8 mouse cellular contexts compared by ENCODE assay signal in genomic region chr3:96556651-96557635, GRCm38 (mm10). TPM values are rescaled to one million over a fixed set of nuclear protein-coding genes. Genes with fewer than 3 reads are reported as not detected.
DNase-seq lines count a peak whose midpoint lies in the region; ATAC-seq and TF ChIP-seq lines count a peak whose summit lies in the region.

No protein-coding gene starts in this region.

- TF ChIP-seq CTCF in G1E (IDR thresholded peaks at IDR 0.05; ENCODE audit: low read depth, low read length), result no peak
- no peak for TF ChIP-seq CTCF in intestine, postnatal 0 days (IDR thresholded peaks at IDR 0.05; ENCODE audit: low read depth)

- peaks cover 26% of the 10 kb centered on the region for H3K36me3 ChIP-seq in G1E (replicated peaks)
- peaks cover 22% of the 10 kb centered on the region for H3K36me3 ChIP-seq in forebrain, embryonic 13.5 days (ENCODE audit: poor library complexity, severe bottlenecking)
- peaks cover 25% of the 10 kb centered on the region for H3K36me3 ChIP-seq in intestine, postnatal 0 days (ENCODE audit: control insufficient read depth, insufficient read depth)
- 0 out of 2 replicates have a peak, but pooled peaks cover 7% of the 10 kb centered on the region for H3K36me3 ChIP-seq in midbrain, embryonic 11.5 days (ENCODE audit: control insufficient read depth, insufficient read depth, low read length)

- peak overlapping the region; percentile 66 for H3K9ac ChIP-seq in forebrain, embryonic 13.5 days
- H3K9ac ChIP-seq in intestine, postnatal 0 days (ENCODE audit: low read depth, low read length), result peak overlapping the region; percentile 90
- H3K9ac ChIP-seq in midbrain, embryonic 11.5 days (ENCODE audit: low read length), result peak overlapping the region; percentile 73

- H3K4me3 ChIP-seq in G1E (ENCODE audit: low read depth, low read length), result peak overlapping the region; percentile 80
- peak overlapping the region; percentile 57 for H3K4me3 ChIP-seq in forebrain, embryonic 13.5 days
- peak overlapping the region; percentile 65 for H3K4me3 ChIP-seq in intestine, postnatal 0 days (ENCODE audit: low read depth, low read length)
- peak overlapping the region; percentile 53 for H3K4me3 ChIP-seq in midbrain, embryonic 11.5 days (ENCODE audit: low read depth, low read length)

- peaks cover 51% of the 10 kb centered on the region for H3K4me1 ChIP-seq in G1E (ENCODE audit: insufficient read depth, low read depth, low read length)
- peaks cover 63% of the 10 kb centered on the region for H3K4me1 ChIP-seq in forebrain, embryonic 13.5 days
- H3K4me1 ChIP-seq in intestine, postnatal 0 days (replicated peaks; ENCODE audit: control insufficient read depth, insufficient read depth, low read length), result no peaks in the 10 kb centered on the region
- peaks cover 23% of the 10 kb centered on the region; the same call in 1 of the 2 replicates for H3K4me1 ChIP-seq in midbrain, embryonic 11.5 days (ENCODE audit: control insufficient read depth, insufficient read depth, low read length)

- peak overlapping the region; percentile 81 for H3K4me2 ChIP-seq in forebrain, embryonic 13.5 days
- peak overlapping the region; percentile 83 for H3K4me2 ChIP-seq in intestine, postnatal 0 days (replicated peaks; ENCODE audit: low read depth)
- H3K4me2 ChIP-seq in midbrain, embryonic 11.5 days, result peak overlapping the region; percentile 83

- 11% methylated on average over 22 of the region's 22 CpGs for WGBS in forebrain, embryonic 13.5 days
- 5% methylated on average over 22 of the region's 22 CpGs for WGBS in intestine, postnatal 0 days
- 14% methylated on average over 22 of the region's 22 CpGs for WGBS in midbrain, embryonic 11.5 days

- H3K27ac ChIP-seq in forebrain, embryonic 13.5 days, result peak overlapping the region; percentile 73
- peak overlapping the region; percentile 98 for H3K27ac ChIP-seq in intestine, postnatal 0 days (ENCODE audit: low read depth, low read length)
- H3K27ac ChIP-seq in midbrain, embryonic 11.5 days (ENCODE audit: low read depth, low read length), result peak overlapping the region; percentile 65

- no peaks in the 10 kb centered on the region for H3K9me3 ChIP-seq in G1E (replicated peaks)
- H3K9me3 ChIP-seq in forebrain, embryonic 13.5 days (replicated peaks), result no peaks in the 10 kb centered on the region
- no peaks in the 10 kb centered on the region for H3K9me3 ChIP-seq in intestine, postnatal 0 days (ENCODE audit: control insufficient read depth)
- H3K9me3 ChIP-seq in midbrain, embryonic 11.5 days (ENCODE audit: control insufficient read depth, low read length), result no peaks in the 10 kb centered on the region

- peak; percentile 63 for DNase-seq in A20 (ENCODE audit: low read depth, low spot score)
- peak; percentile 58 for DNase-seq in G1E (ENCODE audit: low spot score)
- DNase-seq in midbrain, embryonic 11.5 days (ENCODE audit: low spot score, missing footprints), result peak; percentile 94
- DNase-seq in thymus, postnatal 14 days, result peak; percentile 68
- no peak for DNase-seq in right cerebral cortex, postnatal 25 days
- no peak for DNase-seq in urinary bladder, postnatal 36 days (ENCODE audit: low spot score in 2 of 2)

- no peaks in the 10 kb centered on the region for H3K27me3 ChIP-seq in G1E (ENCODE audit: insufficient read depth, low read length)
- no peaks in the 10 kb centered on the region for H3K27me3 ChIP-seq in forebrain, embryonic 13.5 days
- H3K27me3 ChIP-seq in intestine, postnatal 0 days (replicated peaks; ENCODE audit: control insufficient read depth, insufficient read depth, low read length), result no peaks in the 10 kb centered on the region
- no peaks in the 10 kb centered on the region for H3K27me3 ChIP-seq in midbrain, embryonic 11.5 days (ENCODE audit: control insufficient read depth, insufficient read depth, low read length)

- ATAC-seq in G1E (ENCODE audit: extremely low read depth, insufficient number of reproducible peaks, low FRiP score, poor library complexity, severe bottlenecking), result 0 out of 2 replicates have a peak, but pooled peaks have one; percentile 19
- 0 out of 2 replicates have a peak, but pooled peaks have one; percentile 1 for ATAC-seq in forebrain, embryonic 13.5 days
- ATAC-seq in intestine, postnatal 0 days, result no peak
- peak; percentile 4; the same call in 1 of the 2 replicates for ATAC-seq in midbrain, embryonic 11.5 days (ENCODE audit: low FRiP score)

RNA-seq across cellular contexts. Expression of gene Txnip, which starts 0.8 kb away (rescaled TPM):
- total RNA-seq in G1E (2014; fragmentation: Nextera tagmentation) (1,322 and 1,463 TPM in 2 replicates), G1E (2017) (307 and 332 TPM in 2 replicates)
- 16.1 and 19.5 TPM in 2 replicates for polyA plus RNA-seq in G1E (2012)
- polyA plus RNA-seq in forebrain, embryonic 13.5 days (2015; fragmentation: Nextera tagmentation; extraction: Ambion mirVana), result 49.1 and 51.0 TPM in 2 replicates
- polyA plus RNA-seq in intestine, postnatal 0 days (2015; fragmentation: Nextera tagmentation; extraction: Ambion mirVana), result 244 and 254 TPM in 2 replicates
- polyA plus RNA-seq in midbrain, embryonic 11.5 days (2014; fragmentation: Nextera tagmentation; extraction: Ambion mirVana), result 54.0 and 55.9 TPM in 2 replicates

RNA-seq across cellular contexts. Expression of gene Gm16253, which starts 19.8 kb away (rescaled TPM):
- total RNA-seq in G1E (2014; fragmentation: Nextera tagmentation) (not detected in 2 replicates), G1E (2017) (not detected in 2 replicates)
- not detected in 2 replicates for polyA plus RNA-seq in G1E (2012)
- 1.2 and 1.3 TPM in 2 replicates for polyA plus RNA-seq in forebrain, embryonic 13.5 days (2015; fragmentation: Nextera tagmentation; extraction: Ambion mirVana)
- polyA plus RNA-seq in intestine, postnatal 0 days (2015; fragmentation: Nextera tagmentation; extraction: Ambion mirVana), result 0.31 and 0.41 TPM in 2 replicates
- polyA plus RNA-seq in midbrain, embryonic 11.5 days (2014; fragmentation: Nextera tagmentation; extraction: Ambion mirVana), result 0.36 and 0.43 TPM in 2 replicates

RNA-seq across cellular contexts. Expression of gene Hfe2, which starts 32.0 kb away (rescaled TPM):
- total RNA-seq in G1E (2014; fragmentation: Nextera tagmentation) (not detected in 2 replicates), G1E (2017) (not detected in 2 replicates)
- polyA plus RNA-seq in G1E (2012), result not detected in 2 replicates
- polyA plus RNA-seq in forebrain, embryonic 13.5 days (2015; fragmentation: Nextera tagmentation; extraction: Ambion mirVana), result 0.25 and 0.36 TPM in 2 replicates
- 0.07 TPM in 1 of 2 replicates, not detected in the other for polyA plus RNA-seq in intestine, postnatal 0 days (2015; fragmentation: Nextera tagmentation; extraction: Ambion mirVana)
- polyA plus RNA-seq in midbrain, embryonic 11.5 days (2014; fragmentation: Nextera tagmentation; extraction: Ambion mirVana), result 1.3 and 1.7 TPM in 2 replicates

RNA-seq across cellular contexts. Expression of gene Polr3gl, which starts 37.0 kb away (rescaled TPM):
- 40.0 and 45.7 TPM in 2 replicates for total RNA-seq in G1E (2014; fragmentation: Nextera tagmentation)
- total RNA-seq in G1E (2017), result 35.4 and 40.7 TPM in 2 replicates
- polyA plus RNA-seq in G1E (2012), result 12.0 and 12.5 TPM in 2 replicates
- 37.5 and 40.2 TPM in 2 replicates for polyA plus RNA-seq in forebrain, embryonic 13.5 days (2015; fragmentation: Nextera tagmentation; extraction: Ambion mirVana)
- polyA plus RNA-seq in intestine, postnatal 0 days (2015; fragmentation: Nextera tagmentation; extraction: Ambion mirVana), result 16.4 and 18.7 TPM in 2 replicates
- polyA plus RNA-seq in midbrain, embryonic 11.5 days (2014; fragmentation: Nextera tagmentation; extraction: Ambion mirVana), result 12.1 and 14.7 TPM in 2 replicates

RNA-seq across cellular contexts. Expression of gene Ankrd34a, which starts 39.5 kb away (rescaled TPM):
- total RNA-seq in G1E (2014; fragmentation: Nextera tagmentation), result not detected in 2 replicates
- total RNA-seq in G1E (2017), result 0.05 TPM in 1 of 2 replicates, not detected in the other
- 0.03 and 0.04 TPM in 2 replicates for polyA plus RNA-seq in G1E (2012)
- polyA plus RNA-seq in forebrain, embryonic 13.5 days (2015; fragmentation: Nextera tagmentation; extraction: Ambion mirVana), result 6.6 and 6.7 TPM in 2 replicates
- polyA plus RNA-seq in intestine, postnatal 0 days (2015; fragmentation: Nextera tagmentation; extraction: Ambion mirVana), result 0.92 and 1.3 TPM in 2 replicates
- polyA plus RNA-seq in midbrain, embryonic 11.5 days (2014; fragmentation: Nextera tagmentation; extraction: Ambion mirVana), result 1.5 and 2.0 TPM in 2 replicates

Comparison
In these comparisons a context has a peak if more than half of its experiments do, and no peak if none do; other contexts are left out.
1. DNase-seq: peak in A20 (single experiment), G1E (single experiment), midbrain, embryonic 11.5 days (single experiment) and thymus, postnatal 14 days (single experiment); none in right cerebral cortex, postnatal 25 days (single experiment) and urinary bladder, postnatal 36 days (0 of 2).
2. Peak in every context shown above with its lines, with median percentiles within 50 percentile points of each other: H3K4me3 ChIP-seq, H3K27ac ChIP-seq, H3K4me2 ChIP-seq and H3K9ac ChIP-seq.